Mouse (Mus musculus) liver, postnatal 0 days (tissue): ENCODE measurements around the gene Renbp.

ENCODE experiments used
- CTCF ChIP-seq: sonication (generic); IDR thresholded peaks from 2 replicates; pipeline ENCODE4 v1.5.1; 2016; ENCODE audit warnings: antibody characterized with exemption, low read depth
- EP300 ChIP-seq: IDR thresholded peaks from 2 replicates; pipeline ENCODE4 v1.6.1; 2016; ENCODE audit warnings: antibody characterized with exemption, low read depth, mild to moderate bottlenecking

GRCm38 (mm10) chrX:73922550-73922882 is 8.1 kb downstream of the Renbp start:
- TF ChIP-seq CTCF = no peak
- no peak for TF ChIP-seq EP300
